Mouse (Mus musculus): Measurements from ENCODE around the gene Nek3. TPM values are rescaled to one million over a fixed set of nuclear protein-coding genes. Genes with fewer than 3 reads are reported as not detected.

The Nek3 gene
- 7.6 and 9.1 TPM in 2 replicates for polyA plus RNA-seq (2016; fragmentation: Nextera tagmentation; extraction: Ambion mirVana)

GRCm38 (mm10) chr8:22166080-22166603 lies at the start of gene Nek3:
TSS of gene Nek3 (minus strand) at chr8:22166435.
- H3K27me3 ChIP-seq (ENCODE audit: insufficient read depth, poor library complexity, severe bottlenecking): no peaks in the 10 kb centered on the region
- peaks cover 15% of the 10 kb centered on the region for H3K4me1 ChIP-seq (replicated peaks)
- under 1% methylated on average over 43 of the region's 43 CpGs for WGBS
- H3K4me3 ChIP-seq: peak within 1 kb of the TSS; percentile 66
- peak; percentile 94 for DNase-seq (ENCODE audit: low spot score)
- peak within 1 kb of the TSS; percentile 90 for H3K27ac ChIP-seq
- H3K9me3 ChIP-seq: no peaks in the 10 kb centered on the region
- peaks cover 42% of the 10 kb centered on the region for H3K36me3 ChIP-seq

GRCm38 (mm10) chr8:22214826-22215225 lies 48.6 kb upstream of the Nek3 start:
- 97% methylated on average over 10 of the region's 10 CpGs for WGBS
- Histone ChIP-seq H3K9me3 (0 out of 2 replicates have a peak, but pooled peaks cover 3% of the 10 kb centered on the region), H3K27me3 (ENCODE audit: insufficient read depth, poor library complexity, severe bottlenecking) (no peaks in the 10 kb centered on the region), H3K27ac (no peak overlapping the region), H3K4me3 (no peak overlapping the region), H3K36me3 (peaks cover 87% of the 10 kb centered on the region), H3K4me1 (replicated peaks) (no peaks in the 10 kb centered on the region)
- no peak for DNase-seq (ENCODE audit: low spot score)

GRCm38 (mm10) chr8:22209012-22209411 lies 42.8 kb upstream of the Nek3 start:
- Histone ChIP-seq H3K4me1 (replicated peaks) (no peaks in the 10 kb centered on the region), H3K9me3 (0 out of 2 replicates have a peak, but pooled peaks cover 3% of the 10 kb centered on the region), H3K27me3 (ENCODE audit: insufficient read depth, poor library complexity, severe bottlenecking) (no peaks in the 10 kb centered on the region), H3K4me3 (no peak overlapping the region), H3K27ac (no peak overlapping the region), H3K36me3 (peaks cover 80% of the 10 kb centered on the region)
- WGBS: 61% methylated on average over 5 of the region's 5 CpGs
- DNase-seq (ENCODE audit: low spot score): no peak

GRCm38 (mm10) chr8:22207535-22207934 lies 41.3 kb upstream of the Nek3 start:
- Histone ChIP-seq H3K27me3 (ENCODE audit: insufficient read depth, poor library complexity, severe bottlenecking) (no peaks in the 10 kb centered on the region), H3K4me1 (replicated peaks) (no peaks in the 10 kb centered on the region), H3K4me3 (no peak overlapping the region), H3K9me3 (0 out of 2 replicates have a peak, but pooled peaks cover 3% of the 10 kb centered on the region), H3K36me3 (peaks cover 81% of the 10 kb centered on the region), H3K27ac (no peak overlapping the region)
- WGBS: 85% methylated on average over 4 of the region's 4 CpGs
- no peak for DNase-seq (ENCODE audit: low spot score)

GRCm38 (mm10) chr8:22199481-22199880 lies 33.2 kb upstream of the Nek3 start:
- no peak for DNase-seq (ENCODE audit: low spot score)
- 98% methylated on average over 8 of the region's 8 CpGs for WGBS
- peaks cover 44% of the 10 kb centered on the region for H3K36me3 ChIP-seq

GRCm38 (mm10) chr8:22197914-22198313 lies 31.7 kb upstream of the Nek3 start:
- peaks cover 18% of the 10 kb centered on the region for H3K4me1 ChIP-seq (replicated peaks)
- peaks cover 35% of the 10 kb centered on the region for H3K36me3 ChIP-seq
- 92% methylated on average over 6 of the region's 6 CpGs for WGBS
- H3K4me3 ChIP-seq: no peak overlapping the region
- no peak overlapping the region for H3K27ac ChIP-seq
- H3K9me3 ChIP-seq: peaks cover 7% of the 10 kb centered on the region
- DNase-seq (ENCODE audit: low spot score): no peak
- H3K27me3 ChIP-seq (ENCODE audit: insufficient read depth, poor library complexity, severe bottlenecking): no peaks in the 10 kb centered on the region

More at GRCm38 (mm10) chr8:22199481-22199880, 33.2 kb upstream of the Nek3 start:
- Histone ChIP-seq H3K4me1 (replicated peaks) (peaks cover 8% of the 10 kb centered on the region), H3K27me3 (ENCODE audit: insufficient read depth, poor library complexity, severe bottlenecking) (no peaks in the 10 kb centered on the region), H3K9me3 (peaks cover 7% of the 10 kb centered on the region), H3K27ac (no peak overlapping the region), H3K4me3 (no peak overlapping the region)

GRCm38 (mm10) chr8:22193432-22194010 lies 27.3 kb upstream of the Nek3 start:
- 20% methylated on average over 12 of the region's 12 CpGs for WGBS
- no peaks in the 10 kb centered on the region for H3K27me3 ChIP-seq (ENCODE audit: insufficient read depth, poor library complexity, severe bottlenecking)
- peaks cover 18% of the 10 kb centered on the region for H3K4me1 ChIP-seq (replicated peaks)
- DNase-seq (ENCODE audit: low spot score): no peak
- no peaks in the 10 kb centered on the region for H3K9me3 ChIP-seq
- peaks cover 6% of the 10 kb centered on the region; the same call in 1 of the 2 replicates for H3K36me3 ChIP-seq
- peak overlapping the region; percentile 80 for H3K4me3 ChIP-seq
- peak overlapping the region; percentile 99 for H3K27ac ChIP-seq

GRCm38 (mm10) chr8:22192660-22193431 lies 26.6 kb upstream of the Nek3 start, which contains the start of gene Vps36:
TSS of gene Vps36 (plus strand) at chr8:22192809.
- peaks cover 4% of the 10 kb centered on the region; the same call in 1 of the 2 replicates for H3K36me3 ChIP-seq
- peak within 1 kb of the TSS; percentile 80 for H3K4me3 ChIP-seq
- H3K4me1 ChIP-seq (replicated peaks): peaks cover 18% of the 10 kb centered on the region
- no peaks in the 10 kb centered on the region for H3K9me3 ChIP-seq
- peak within 1 kb of the TSS; percentile 99 for H3K27ac ChIP-seq
- H3K27me3 ChIP-seq (ENCODE audit: insufficient read depth, poor library complexity, severe bottlenecking): no peaks in the 10 kb centered on the region
- DNase-seq (ENCODE audit: low spot score): peak; percentile 89
- WGBS: under 1% methylated on average over 73 of the region's 73 CpGs

GRCm38 (mm10) chr8:22185431-22186397 lies 19.5 kb upstream of the Nek3 start, which contains the start of gene Ckap2:
TSS of gene Ckap2 (minus strand) at chr8:22185819.
- Histone ChIP-seq H3K4me3 (peak within 1 kb of the TSS; percentile 70), H3K36me3 (no peaks in the 10 kb centered on the region), H3K27me3 (ENCODE audit: insufficient read depth, poor library complexity, severe bottlenecking) (no peaks in the 10 kb centered on the region; the same call in 1 of the 2 replicates), H3K9me3 (no peaks in the 10 kb centered on the region), H3K27ac (peak within 1 kb of the TSS; percentile 96), H3K4me1 (replicated peaks) (peaks cover 12% of the 10 kb centered on the region)
- 3% methylated on average over 63 of the region's 63 CpGs for WGBS
- peak; percentile 97 for DNase-seq (ENCODE audit: low spot score)

GRCm38 (mm10) chr8:22184884-22185283 lies 18.6 kb upstream of the Nek3 start:
- H3K4me3 ChIP-seq: peak overlapping the region; percentile 70
- H3K27ac ChIP-seq: peak overlapping the region; percentile 96
- no peaks in the 10 kb centered on the region for H3K9me3 ChIP-seq
- WGBS: 1% methylated on average over 3 of the region's 3 CpGs
- no peaks in the 10 kb centered on the region; the same call in 1 of the 2 replicates for H3K27me3 ChIP-seq (ENCODE audit: insufficient read depth, poor library complexity, severe bottlenecking)
- H3K36me3 ChIP-seq: 0 out of 2 replicates have a peak, but pooled peaks cover 5% of the 10 kb centered on the region
- peaks cover 12% of the 10 kb centered on the region for H3K4me1 ChIP-seq (replicated peaks)
- DNase-seq (ENCODE audit: low spot score): peak; percentile 41

GRCm38 (mm10) chr8:22175966-22176365 lies 9.7 kb upstream of the Nek3 start:
- no peak overlapping the region for H3K27ac ChIP-seq
- WGBS: 96% methylated on average over 7 of the region's 7 CpGs

GRCm38 (mm10) chr8:22169167-22169566 lies 2.9 kb upstream of the Nek3 start:
- no peak for DNase-seq (ENCODE audit: low spot score)
- Histone ChIP-seq H3K36me3 (peaks cover 66% of the 10 kb centered on the region), H3K4me1 (replicated peaks) (peaks cover 15% of the 10 kb centered on the region), H3K9me3 (no peaks in the 10 kb centered on the region), H3K4me3 (no peak overlapping the region), H3K27ac (no peak overlapping the region), H3K27me3 (ENCODE audit: insufficient read depth, poor library complexity, severe bottlenecking) (no peaks in the 10 kb centered on the region)
- WGBS: 86% methylated on average over 5 of the region's 5 CpGs

More at GRCm38 (mm10) chr8:22175966-22176365, 9.7 kb upstream of the Nek3 start:
- DNase-seq (ENCODE audit: low spot score): no peak
- Histone ChIP-seq H3K9me3 (peaks cover 13% of the 10 kb centered on the region), H3K36me3 (peaks cover 81% of the 10 kb centered on the region), H3K4me1 (replicated peaks) (no peaks in the 10 kb centered on the region), H3K4me3 (no peak overlapping the region), H3K27me3 (ENCODE audit: insufficient read depth, poor library complexity, severe bottlenecking) (no peaks in the 10 kb centered on the region)
